Mouse (Mus musculus): ENCODE measurements around the gene Morc4. TPM values are rescaled to one million over a fixed set of nuclear protein-coding genes. Genes with fewer than 3 reads are reported as not detected.

Gene Morc4
- polyA plus RNA-seq, 2 experiments = 9.4 to 17.7 TPM

DNA sequence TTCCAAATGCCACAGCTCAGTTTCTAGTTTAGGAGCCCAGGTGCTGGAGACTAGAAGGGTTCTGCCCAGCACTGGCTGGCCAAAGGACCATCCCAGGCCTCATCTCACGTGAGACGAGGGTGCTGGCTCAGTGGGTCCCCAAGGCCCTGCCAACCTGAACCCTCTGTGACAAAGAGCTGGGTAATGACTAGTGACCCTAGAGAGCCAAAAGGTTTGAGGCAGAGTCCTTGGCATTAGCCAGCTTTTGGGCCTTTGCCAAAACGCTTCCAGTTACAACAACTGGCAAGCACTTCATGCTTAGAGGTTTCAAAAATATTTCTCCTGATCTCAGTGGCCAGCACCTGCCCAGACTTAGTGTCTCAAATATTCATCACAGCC, 88.4 kb downstream of the Morc4 start:
- H3K4me1 ChIP-seq (replicated peaks; ENCODE audit: control insufficient read depth in 2 of 2, insufficient read depth in 2 of 2, low read length in 1 of 2) = peaks cover 0 to 16% of the 10 kb centered on the region in 2 experiments; a peak in 3 of 4 replicates
- H3K9ac ChIP-seq (replicated peaks) = no peak overlapping the region
- H3K27me3 ChIP-seq (ENCODE audit: control insufficient read depth, insufficient read depth, low read length) = no peaks in the 10 kb centered on the region
- H3K27ac ChIP-seq = no peak overlapping the region
- no peaks in the 10 kb centered on the region for H3K36me3 ChIP-seq (replicated peaks; ENCODE audit: control insufficient read depth, insufficient read depth, low read depth)
- ATAC-seq (ENCODE audit: insufficient read depth) (no peak), DNase-seq (ENCODE audit: low read depth in 3 of 3, low spot score in 3 of 3) (no peak)
- no peak overlapping the region for H3K4me2 ChIP-seq (ENCODE audit: low read depth)
- no peaks in the 10 kb centered on the region for H3K9me3 ChIP-seq (ENCODE audit: control insufficient read depth, low read length)
- no peak overlapping the region for H3K4me3 ChIP-seq (ENCODE audit: insufficient read depth in 1 of 2, low read depth in 2 of 2, low read length in 2 of 2)
- 45% methylated on average over 3 of the region's 3 CpGs for WGBS (ENCODE audit: insufficient replicate concordance)
- TF ChIP-seq CTCF (IDR thresholded peaks at IDR 0.05; ENCODE audit: low read depth) (no peak), EP300 (IDR thresholded peaks at IDR 0.05; ENCODE audit: low read depth) (no peak)

GRCm38 (mm10) chrX:139782278-139783044, 89.0 kb downstream of the Morc4 start, which contains the start of gene Ripply1:
Gene Ripply1, minus strand, starts transcription at chrX:139782353.
- no peak for TF ChIP-seq EP300 (IDR thresholded peaks at IDR 0.05; ENCODE audit: low read depth)
- TF ChIP-seq CTCF (IDR thresholded peaks at IDR 0.05; ENCODE audit: low read depth) = no peak
- ATAC-seq (ENCODE audit: insufficient read depth) (no peak), DNase-seq (ENCODE audit: low read depth in 3 of 3, low spot score in 3 of 3) (no peak)
- no peaks in the 10 kb centered on the region for H3K27me3 ChIP-seq (ENCODE audit: control insufficient read depth, insufficient read depth, low read length)
- H3K9ac ChIP-seq (replicated peaks) = no peak within 1 kb of the TSS
- H3K27ac ChIP-seq = no peak within 1 kb of the TSS
- 60% methylated on average over 6 of the region's 6 CpGs for WGBS (ENCODE audit: insufficient replicate concordance)
- peaks cover 0 to 16% of the 10 kb centered on the region in 2 experiments; a peak in 3 of 4 replicates for H3K4me1 ChIP-seq (replicated peaks; ENCODE audit: control insufficient read depth in 2 of 2, insufficient read depth in 2 of 2, low read length in 1 of 2)
- no peaks in the 10 kb centered on the region for H3K36me3 ChIP-seq (replicated peaks; ENCODE audit: control insufficient read depth, insufficient read depth, low read depth)
- H3K4me3 ChIP-seq (ENCODE audit: insufficient read depth in 1 of 2, low read depth in 2 of 2, low read length in 2 of 2) = no peak within 1 kb of the TSS
- H3K9me3 ChIP-seq (ENCODE audit: control insufficient read depth, low read length) = no peaks in the 10 kb centered on the region
- H3K4me2 ChIP-seq (ENCODE audit: low read depth) = no peak within 1 kb of the TSS

- TF ChIP-seq EP300 (IDR thresholded peaks at IDR 0.05; ENCODE audit: low read depth) = no peak
- no peak for TF ChIP-seq CTCF (IDR thresholded peaks at IDR 0.05; ENCODE audit: low read depth)
- ATAC-seq (ENCODE audit: insufficient read depth) (no peak), DNase-seq (ENCODE audit: low read depth in 3 of 3, low spot score in 3 of 3) (no peak)
- no peaks in the 10 kb centered on the region for H3K36me3 ChIP-seq (replicated peaks; ENCODE audit: control insufficient read depth, insufficient read depth, low read depth)
- H3K9ac ChIP-seq (replicated peaks) = no peak overlapping the region
- H3K27me3 ChIP-seq (ENCODE audit: control insufficient read depth, insufficient read depth, low read length) = no peaks in the 10 kb centered on the region
- WGBS (ENCODE audit: insufficient replicate concordance) = 60% methylated on average over 4 of the region's 4 CpGs
- no peak overlapping the region for H3K4me3 ChIP-seq (ENCODE audit: insufficient read depth in 1 of 2, low read depth in 2 of 2, low read length in 2 of 2)
- peaks cover 0 to 16% of the 10 kb centered on the region in 2 experiments; a peak in 3 of 4 replicates for H3K4me1 ChIP-seq (replicated peaks; ENCODE audit: control insufficient read depth in 2 of 2, insufficient read depth in 2 of 2, low read length in 1 of 2)
- no peaks in the 10 kb centered on the region for H3K9me3 ChIP-seq (ENCODE audit: control insufficient read depth, low read length)
- H3K4me2 ChIP-seq (ENCODE audit: low read depth) = no peak overlapping the region
- H3K27ac ChIP-seq = no peak overlapping the region
Measured at GRCm38 (mm10) chrX:139781563-139781962, 89.9 kb downstream of the Morc4 start.

DNA sequence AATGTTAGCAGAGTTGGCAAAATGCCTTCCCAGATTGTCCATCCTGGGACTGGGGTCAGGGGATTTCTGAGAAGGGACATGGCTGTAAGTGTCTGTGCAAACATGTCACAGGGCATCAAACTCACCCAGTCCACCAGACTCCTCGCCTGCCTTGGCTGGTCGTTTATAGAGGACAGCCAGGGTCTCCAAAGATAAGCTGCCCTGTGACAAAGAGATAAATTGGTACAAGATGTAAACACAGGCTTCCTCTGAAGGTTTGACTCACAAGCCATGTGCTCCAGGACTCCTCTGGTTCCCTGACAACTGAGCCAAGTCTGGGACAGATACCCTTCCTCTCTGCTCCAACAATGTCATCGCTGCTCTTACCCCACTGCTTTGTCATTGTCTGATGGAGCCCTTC, 90.5 kb downstream of the Morc4 start:
- H3K9me3 ChIP-seq (ENCODE audit: control insufficient read depth, low read length) = no peaks in the 10 kb centered on the region
- peak; percentile 54 for TF ChIP-seq EP300 (IDR thresholded peaks at IDR 0.05; ENCODE audit: low read depth)
- no peak for TF ChIP-seq CTCF (IDR thresholded peaks at IDR 0.05; ENCODE audit: low read depth)
- H3K36me3 ChIP-seq (replicated peaks; ENCODE audit: control insufficient read depth, insufficient read depth, low read depth) = no peaks in the 10 kb centered on the region
- H3K4me2 ChIP-seq (ENCODE audit: low read depth) = no peak overlapping the region
- no peak overlapping the region for H3K27ac ChIP-seq
- DNase-seq (ENCODE audit: low read depth in 3 of 3, low spot score in 3 of 3) (peak in 1 of 3 experiments; percentile 11), ATAC-seq (ENCODE audit: insufficient read depth) (peak; percentile 79)
- peaks cover 0 to 16% of the 10 kb centered on the region in 2 experiments; a peak in 3 of 4 replicates for H3K4me1 ChIP-seq (replicated peaks; ENCODE audit: control insufficient read depth in 2 of 2, insufficient read depth in 2 of 2, low read length in 1 of 2)
- no peaks in the 10 kb centered on the region for H3K27me3 ChIP-seq (ENCODE audit: control insufficient read depth, insufficient read depth, low read length)
- H3K9ac ChIP-seq (replicated peaks) = no peak overlapping the region
- no peak overlapping the region for H3K4me3 ChIP-seq (ENCODE audit: insufficient read depth in 1 of 2, low read depth in 2 of 2, low read length in 2 of 2)
- 13% methylated on average over 3 of the region's 3 CpGs for WGBS (ENCODE audit: insufficient replicate concordance)

DNA sequence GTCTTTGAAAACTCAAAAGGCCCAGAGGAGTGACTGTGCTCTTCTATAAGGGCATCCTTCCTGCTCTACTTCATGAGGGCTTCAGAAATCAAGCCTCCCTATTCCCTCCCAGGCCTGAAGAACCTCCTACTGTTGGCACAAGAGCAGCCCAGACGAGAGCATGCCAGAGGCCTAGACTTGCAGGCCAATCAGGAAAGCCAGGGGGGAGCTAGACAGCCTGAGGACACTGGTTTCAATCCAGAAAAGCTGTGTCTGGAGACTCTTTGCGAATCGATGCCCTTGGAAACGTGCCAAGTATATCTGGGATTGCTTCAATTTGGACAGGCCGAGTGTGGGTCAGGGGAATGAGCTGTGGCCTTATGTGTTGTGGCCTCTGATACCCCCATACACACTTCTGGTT, 92.1 kb downstream of the Morc4 start:
- ATAC-seq (ENCODE audit: insufficient read depth) = no peak

More for the DNA sequence above, 92.1 kb downstream of the Morc4 start:
- no peak overlapping the region for H3K9ac ChIP-seq (replicated peaks)
- no peak overlapping the region for H3K4me2 ChIP-seq (ENCODE audit: low read depth)
- H3K36me3 ChIP-seq (replicated peaks; ENCODE audit: control insufficient read depth, insufficient read depth, low read depth) = no peaks in the 10 kb centered on the region
- no peak overlapping the region for H3K27ac ChIP-seq
- 71% methylated on average over 5 of the region's 5 CpGs for WGBS (ENCODE audit: insufficient replicate concordance)
- DNase-seq (ENCODE audit: low read depth in 3 of 3, low spot score in 3 of 3) = no peak
- no peaks in the 10 kb centered on the region for H3K27me3 ChIP-seq (ENCODE audit: control insufficient read depth, insufficient read depth, low read length)
- TF ChIP-seq EP300 (IDR thresholded peaks at IDR 0.05; ENCODE audit: low read depth) (no peak), CTCF (IDR thresholded peaks at IDR 0.05; ENCODE audit: low read depth) (no peak)
- H3K4me3 ChIP-seq (ENCODE audit: insufficient read depth in 1 of 2, low read depth in 2 of 2, low read length in 2 of 2) = no peak overlapping the region
- peaks cover 0 to 21% of the 10 kb centered on the region in 2 experiments; a peak in 3 of 4 replicates for H3K4me1 ChIP-seq (replicated peaks; ENCODE audit: control insufficient read depth in 2 of 2, insufficient read depth in 2 of 2, low read length in 1 of 2)
- H3K9me3 ChIP-seq (ENCODE audit: control insufficient read depth, low read length) = no peaks in the 10 kb centered on the region
